Mouse (Mus musculus): ENCODE data around the gene Fcrla.
"Not testable (repeated sequence)": the region's sequence is repeated elsewhere in the genome, so short reads cannot be mapped to it uniquely, and the experiment has no call there.

Gene Fcrla

GRCm38 (mm10) chr1:170927378-170927777, at the start of gene Fcrla:
Fcrla (minus strand) TSS chr1:170927583.
- no peak for DNase-seq (ENCODE audit: low read depth, low spot score)

GRCm38 (mm10) chr1:170976447-170976846, 49.1 kb upstream of the Fcrla start, which contains the start of gene Fcgr2b:
Fcgr2b (minus strand) TSS chr1:170976547.
- DNase-seq (ENCODE audit: low read depth, low spot score), result no peak

- DNase-seq (ENCODE audit: low read depth, low spot score), result peak; percentile 30
Observed at GRCm38 (mm10) chr1:170975751-170976161, 48.4 kb upstream of the Fcrla start.

DNA sequence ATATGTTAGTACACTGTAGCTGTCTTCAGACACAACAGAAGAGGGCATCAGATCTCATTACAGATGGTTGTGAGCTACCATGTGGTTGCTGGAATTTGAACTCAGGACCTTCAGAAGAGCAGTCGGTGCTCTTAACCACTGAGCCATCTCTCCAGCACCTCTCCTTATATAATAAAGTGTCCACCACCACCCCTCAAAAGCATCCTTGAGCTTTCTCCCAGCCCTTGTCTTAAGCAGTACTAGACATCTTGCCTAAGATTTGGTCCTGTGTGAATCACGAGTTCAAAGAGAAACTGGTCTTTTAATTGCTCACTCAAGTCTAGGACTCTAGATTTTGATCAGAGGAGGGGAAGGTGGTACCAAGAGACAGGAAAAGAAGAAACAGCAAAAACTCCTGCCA, 48.0 kb upstream of the Fcrla start:
- not testable (repeated sequence) for DNase-seq (ENCODE audit: low read depth, low spot score)

DNA sequence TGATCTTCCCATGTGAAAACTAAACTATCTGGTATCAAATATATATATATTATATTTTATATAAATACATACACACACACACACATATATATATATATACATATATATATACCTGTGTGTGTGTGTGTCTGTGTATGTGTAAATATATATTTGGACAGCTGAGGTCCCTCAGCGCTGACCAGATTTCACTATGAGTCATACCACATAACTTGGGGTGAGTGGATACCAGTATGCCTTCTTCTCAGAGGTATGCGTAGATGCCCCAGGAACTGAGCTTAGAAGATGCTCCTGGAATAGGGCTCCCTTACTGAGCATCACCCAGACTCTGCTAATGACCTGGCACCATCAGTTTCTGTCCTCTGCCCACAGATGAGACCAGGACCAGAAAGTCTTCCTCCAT, 47.4 kb upstream of the Fcrla start:
- no peak for DNase-seq (ENCODE audit: low read depth, low spot score)

DNA sequence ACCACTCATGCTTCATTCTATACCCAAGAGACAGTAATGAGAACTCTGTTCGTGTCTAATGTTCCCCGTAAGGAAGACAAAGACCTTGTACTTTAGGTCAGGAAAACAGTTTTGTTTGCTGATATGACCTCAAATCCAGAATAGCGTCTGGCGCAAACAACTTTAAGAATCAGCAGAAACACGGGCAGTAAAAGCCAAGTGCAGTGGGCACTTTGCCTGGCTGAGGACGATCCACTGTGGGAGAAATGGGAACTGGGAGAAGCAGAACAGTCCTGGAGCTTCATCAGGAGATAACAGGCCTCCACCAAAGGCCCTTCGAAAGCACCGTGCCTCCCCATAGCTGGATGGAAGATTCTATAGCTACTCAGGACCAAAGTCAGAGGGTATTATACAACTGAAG, 46.8 kb upstream of the Fcrla start:
- no peak for DNase-seq (ENCODE audit: low read depth, low spot score)

DNA sequence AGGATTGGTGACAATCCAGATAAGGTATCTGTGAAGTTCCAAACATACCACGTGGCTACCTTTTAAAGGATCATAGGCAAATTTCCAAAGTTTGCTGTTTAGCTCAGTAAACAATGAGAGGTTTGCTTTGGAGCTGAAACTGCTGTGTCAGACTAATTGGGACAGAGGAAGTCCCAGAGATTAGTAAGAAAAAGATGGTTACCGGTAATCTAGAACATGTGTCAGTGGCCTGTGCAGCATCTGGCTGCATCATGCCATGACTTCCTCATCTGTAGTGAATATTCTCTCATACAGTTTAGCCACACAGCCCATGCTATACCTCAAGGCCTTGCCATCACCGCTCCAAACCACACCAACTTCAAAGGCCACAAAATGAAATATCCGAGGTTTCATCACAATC, 45.6 kb upstream of the Fcrla start:
- no peak for DNase-seq (ENCODE audit: low read depth, low spot score)

GRCm38 (mm10) chr1:170972494-170972893, 45.1 kb upstream of the Fcrla start:
- no peak for DNase-seq (ENCODE audit: low read depth, low spot score)

GRCm38 (mm10) chr1:170968576-170968975, 41.2 kb upstream of the Fcrla start:
- no peak for DNase-seq (ENCODE audit: low read depth, low spot score)

DNA sequence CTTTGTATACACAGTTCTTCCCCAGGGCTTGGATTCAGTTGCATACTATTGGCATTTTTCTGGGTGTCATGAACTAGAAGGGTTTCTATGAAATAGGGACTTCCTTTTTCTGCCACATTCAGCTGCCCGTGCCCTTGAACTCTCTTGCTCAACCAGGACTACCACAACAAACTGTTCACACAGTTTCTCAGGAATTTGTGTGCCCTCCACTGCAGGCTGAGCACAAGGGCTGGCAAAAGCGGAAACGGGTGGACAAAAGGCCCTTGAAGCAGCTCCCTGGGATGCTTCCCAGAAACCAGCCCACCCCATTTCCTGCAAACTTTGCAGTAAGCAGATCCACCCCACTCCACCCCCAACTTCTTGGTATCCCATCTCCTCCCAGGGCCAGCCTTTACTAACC, 40.2 kb upstream of the Fcrla start:
- no peak for DNase-seq (ENCODE audit: low read depth, low spot score)

- no peak for DNase-seq (ENCODE audit: low read depth, low spot score)
Observed at GRCm38 (mm10) chr1:170963087-170963486, 35.7 kb upstream of the Fcrla start.

GRCm38 (mm10) chr1:170962301-170962700, 34.9 kb upstream of the Fcrla start:
- peak; percentile 4 for DNase-seq (ENCODE audit: low read depth, low spot score)

- no peak for DNase-seq (ENCODE audit: low read depth, low spot score)
Observed at GRCm38 (mm10) chr1:170961101-170961500, 33.7 kb upstream of the Fcrla start.

DNA sequence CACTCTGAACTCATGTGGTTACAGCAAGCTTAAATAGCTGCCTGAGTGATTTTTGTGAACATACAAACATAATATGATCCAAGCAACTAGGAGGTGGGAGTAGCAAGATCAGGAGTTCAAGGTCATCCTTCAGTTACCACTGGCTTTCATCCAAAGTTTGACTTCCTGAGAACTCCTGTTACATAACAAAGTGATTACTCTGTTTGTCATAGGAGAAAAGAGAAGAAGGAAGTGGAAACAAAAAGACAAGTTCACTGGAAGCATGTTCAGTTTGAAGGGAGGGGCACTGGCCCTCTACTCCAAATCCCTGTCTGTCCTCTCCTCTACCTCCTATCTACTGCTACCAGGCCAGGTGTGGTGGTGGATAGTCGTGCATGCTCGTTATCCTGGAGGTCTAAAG, 32.4 kb upstream of the Fcrla start:
- DNase-seq (ENCODE audit: low read depth, low spot score), result no peak

GRCm38 (mm10) chr1:170958225-170958624, 30.8 kb upstream of the Fcrla start:
- DNase-seq (ENCODE audit: low read depth, low spot score), result no peak

GRCm38 (mm10) chr1:170953192-170953591, 25.8 kb upstream of the Fcrla start:
- DNase-seq (ENCODE audit: low read depth, low spot score), result no peak

DNA sequence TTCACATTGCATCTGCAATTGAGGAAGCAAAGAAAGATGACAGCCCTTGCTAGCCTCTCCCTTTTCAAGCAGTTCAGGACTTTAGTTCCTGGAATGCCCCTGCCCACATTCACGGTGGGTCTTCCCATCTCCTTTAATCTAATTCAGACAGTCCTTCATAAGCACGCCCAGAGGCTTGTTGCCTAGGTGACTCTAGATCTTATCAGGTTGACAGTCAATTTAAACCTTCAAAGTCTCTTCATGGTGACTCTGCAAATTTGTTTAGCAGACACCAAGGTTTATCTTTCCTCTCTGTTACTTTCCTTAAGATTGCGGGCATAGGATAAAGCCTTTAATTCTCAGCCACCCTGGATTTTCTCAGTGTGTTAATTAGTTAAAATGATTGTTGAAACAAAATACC, 23.4 kb upstream of the Fcrla start:
- DNase-seq (ENCODE audit: low read depth, low spot score), result no peak

DNA sequence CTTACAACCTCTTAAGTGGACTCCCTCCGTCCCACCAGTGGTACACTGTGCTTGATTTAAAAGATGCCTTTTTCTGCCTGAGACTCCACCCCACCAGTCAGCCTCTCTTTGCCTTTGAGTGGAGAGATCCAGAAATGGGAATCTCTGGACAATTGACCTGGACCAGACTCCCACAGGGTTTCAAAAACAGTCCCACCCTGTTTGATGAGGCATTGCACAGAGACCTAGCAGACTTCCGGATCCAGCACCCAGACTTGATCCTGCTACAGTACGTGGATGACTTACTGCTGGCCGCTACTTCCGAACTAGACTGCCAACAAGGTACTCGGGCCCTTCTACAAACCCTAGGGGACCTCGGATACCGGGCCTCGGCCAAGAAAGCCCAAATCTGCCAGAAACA, 17.5 kb upstream of the Fcrla start:
- DNase-seq (ENCODE audit: low read depth, low spot score), result not testable (repeated sequence)

DNA sequence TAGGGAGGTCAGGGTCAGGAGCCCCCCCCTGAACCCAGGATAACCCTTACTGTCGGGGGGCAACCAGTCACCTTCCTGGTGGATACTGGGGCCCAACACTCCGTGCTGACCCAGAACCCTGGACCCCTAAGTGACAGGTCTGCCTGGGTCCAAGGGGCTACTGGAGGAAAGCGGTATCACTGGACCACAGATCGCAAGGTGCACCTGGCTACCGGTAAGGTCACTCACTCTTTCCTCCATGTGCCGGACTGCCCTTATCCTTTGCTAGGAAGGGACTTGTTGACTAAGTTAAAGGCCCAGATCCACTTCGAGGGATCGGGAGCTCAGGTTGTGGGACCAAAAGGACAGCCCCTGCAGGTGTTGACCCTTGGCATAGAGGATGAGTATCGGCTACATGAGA, 16.8 kb upstream of the Fcrla start:
- not testable (repeated sequence) for DNase-seq (ENCODE audit: low read depth, low spot score)

DNA sequence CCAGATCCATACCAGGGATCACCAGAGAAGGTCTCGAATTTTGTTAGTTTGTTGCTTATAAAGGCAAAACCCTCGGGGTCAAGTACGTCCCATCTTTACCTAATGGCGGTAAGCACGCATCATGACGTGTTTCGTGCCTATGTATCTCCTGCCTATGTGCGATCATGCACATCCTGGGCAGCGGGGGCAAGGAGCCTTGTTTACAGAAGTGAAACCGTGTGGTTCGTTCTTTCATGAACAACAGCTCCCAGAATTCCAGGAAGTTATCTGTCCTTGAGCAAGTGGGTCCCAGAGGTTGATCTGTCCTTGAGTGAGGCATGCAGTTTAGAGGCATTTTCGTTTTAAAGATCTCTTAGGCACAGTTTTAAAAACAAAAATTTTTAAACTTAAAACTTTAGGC, 11.9 kb upstream of the Fcrla start:
- DNase-seq (ENCODE audit: low read depth, low spot score), result peak; percentile 7

DNA sequence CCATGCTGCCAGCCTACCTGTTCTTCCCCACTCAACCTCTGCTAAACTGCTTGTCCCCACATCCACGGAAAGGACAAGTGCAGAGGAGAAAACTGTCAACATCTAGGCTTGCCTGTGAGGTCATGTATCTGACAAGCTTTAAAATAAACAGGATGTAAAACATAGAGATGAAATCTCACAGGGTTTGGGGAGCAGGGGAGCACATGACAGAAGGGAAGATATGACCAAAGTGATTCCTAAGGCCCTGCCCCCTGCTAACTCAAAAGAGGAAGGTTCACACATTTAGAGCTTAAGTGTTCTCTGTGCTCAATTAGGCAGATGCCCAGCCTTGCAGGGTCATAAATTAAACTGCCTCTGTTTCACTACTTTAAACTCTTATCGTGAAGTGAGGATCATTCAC, 7.0 kb upstream of the Fcrla start:
- DNase-seq (ENCODE audit: low read depth, low spot score), result no peak

- DNase-seq (ENCODE audit: low read depth, low spot score), result no peak
Observed at GRCm38 (mm10) chr1:170933940-170934339, 6.6 kb upstream of the Fcrla start.

- DNase-seq (ENCODE audit: low read depth, low spot score), result no peak
Observed at GRCm38 (mm10) chr1:170933386-170933920, 6.1 kb upstream of the Fcrla start.

DNA sequence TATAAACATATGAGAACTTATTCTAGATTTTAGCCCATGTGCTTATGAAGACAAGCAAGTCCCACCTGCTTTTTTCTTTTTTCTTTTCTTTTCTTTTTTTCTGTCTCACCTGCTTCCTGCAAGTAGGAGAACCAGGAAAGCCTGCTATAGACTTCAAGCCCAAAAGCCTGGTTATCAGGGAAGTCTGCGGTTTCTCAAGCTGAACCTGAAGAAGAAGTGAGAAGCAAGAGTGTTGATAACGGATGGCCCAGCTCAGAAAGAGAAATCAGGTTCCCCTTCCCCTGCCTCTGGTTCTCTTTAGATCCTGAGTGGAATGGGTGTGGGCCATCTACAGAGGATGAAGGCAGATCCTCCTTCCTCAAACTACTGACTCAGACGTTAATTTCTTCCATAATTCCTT, 4.7 kb upstream of the Fcrla start:
- DNase-seq (ENCODE audit: low read depth, low spot score), result peak; percentile 8
